Mouse (Mus musculus): ENCODE data around the gene Ebf3. TPM values are rescaled to one million over a fixed set of nuclear protein-coding genes. Genes with fewer than 3 reads are reported as not detected.

Gene Ebf3
- 0.72 and 0.73 TPM in 2 replicates for polyA plus RNA-seq (2015; fragmentation: Nextera tagmentation; extraction: Ambion mirVana)

DNA sequence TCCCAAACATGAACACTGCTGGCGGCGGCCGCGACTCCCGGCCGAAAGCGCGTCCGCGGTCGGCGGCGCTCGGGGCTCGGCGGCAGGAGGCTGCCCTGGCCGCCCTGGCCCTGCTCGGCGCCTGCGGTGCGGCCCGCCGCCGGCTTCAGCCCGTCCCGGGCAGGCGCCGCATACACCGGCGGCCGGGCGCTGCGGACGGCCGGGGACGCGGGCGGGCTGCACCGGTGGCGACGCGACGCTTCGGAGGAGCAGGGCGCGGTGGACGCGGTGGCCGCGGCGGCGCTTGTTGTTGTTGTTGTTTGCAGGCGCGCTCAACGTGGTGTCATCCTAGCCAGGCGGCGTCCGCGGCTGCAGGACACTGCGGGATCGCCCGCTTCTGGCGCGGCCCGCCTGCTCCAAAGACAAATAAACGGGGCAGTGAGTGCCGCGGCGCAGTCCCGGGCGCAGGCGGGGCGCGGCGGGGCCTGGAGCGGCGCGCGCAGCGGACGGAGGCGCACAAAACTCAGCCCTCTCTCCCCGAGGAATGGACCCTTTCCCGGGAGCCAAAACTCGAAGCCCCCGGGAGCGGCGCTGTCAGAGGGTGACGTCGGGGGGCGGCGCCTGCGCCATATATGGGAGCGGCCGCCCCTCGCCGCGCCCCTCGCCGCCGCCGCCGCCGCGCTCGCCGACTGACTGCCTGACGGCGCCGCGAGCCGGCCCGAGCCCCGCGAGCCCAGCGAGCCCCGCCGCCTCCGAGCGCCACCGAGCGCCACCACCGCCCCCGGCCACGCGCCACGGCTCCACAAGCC is at the start of gene Ebf3:
Ebf3 (minus strand) TSS at position 542 of the 788 bp plus-strand sequence.
- H3K4me1 ChIP-seq (replicated peaks; ENCODE audit: control insufficient read depth, insufficient read depth, low read length), result peaks cover 57% of the 10 kb centered on the region
- ATAC-seq, result peak; percentile 85
- peak within 1 kb of the TSS; percentile 79 for H3K4me2 ChIP-seq (ENCODE audit: low read length)
- peak within 1 kb of the TSS; percentile 50 for H3K4me3 ChIP-seq (replicated peaks; ENCODE audit: low read length)
- peaks cover 68% of the 10 kb centered on the region for H3K27me3 ChIP-seq (replicated peaks; ENCODE audit: control insufficient read depth, insufficient read depth, low read length)
- no peaks in the 10 kb centered on the region for H3K36me3 ChIP-seq (ENCODE audit: control insufficient read depth, insufficient read depth)
- no peak within 1 kb of the TSS for H3K27ac ChIP-seq (ENCODE audit: low read length)
- H3K9ac ChIP-seq (replicated peaks; ENCODE audit: low read depth, low read length), result peak within 1 kb of the TSS; percentile 50
- under 1% methylated on average over 107 of the region's 127 CpGs for WGBS
- H3K9me3 ChIP-seq (ENCODE audit: control insufficient read depth, low read length), result no peaks in the 10 kb centered on the region; the same call in 1 of the 2 replicates

DNA sequence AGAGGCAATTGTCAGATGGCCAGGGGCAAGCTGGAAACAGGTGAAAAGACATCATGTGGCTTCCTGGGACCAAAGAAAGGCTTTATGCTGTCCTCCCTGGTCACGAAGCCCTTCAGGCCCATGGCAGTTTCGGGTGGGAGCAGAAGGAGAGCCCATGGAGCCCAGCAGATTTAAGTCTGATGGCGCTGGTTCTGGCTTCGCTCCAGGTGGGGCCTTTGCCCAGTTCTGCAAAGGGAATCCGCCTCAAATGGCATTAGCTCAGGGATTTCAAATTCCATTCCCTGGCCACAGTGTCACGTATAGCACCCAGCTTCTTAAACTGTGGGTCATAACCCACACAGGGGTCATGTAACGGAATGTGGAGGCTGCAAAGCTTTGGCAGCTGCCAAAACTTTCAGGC is 32.6 kb upstream of the Ebf3 start:
- no peaks in the 10 kb centered on the region for H3K36me3 ChIP-seq (ENCODE audit: control insufficient read depth, insufficient read depth)
- no peak overlapping the region for H3K4me3 ChIP-seq (replicated peaks; ENCODE audit: low read length)
- no peak overlapping the region for H3K27ac ChIP-seq (ENCODE audit: low read length)
- no peak overlapping the region for H3K9ac ChIP-seq (replicated peaks; ENCODE audit: low read depth, low read length)
- ATAC-seq, result no peak
- no peaks in the 10 kb centered on the region for H3K4me1 ChIP-seq (replicated peaks; ENCODE audit: control insufficient read depth, insufficient read depth, low read length)
- H3K27me3 ChIP-seq (replicated peaks; ENCODE audit: control insufficient read depth, insufficient read depth, low read length), result no peaks in the 10 kb centered on the region
- H3K4me2 ChIP-seq (ENCODE audit: low read length), result no peak overlapping the region
- H3K9me3 ChIP-seq (ENCODE audit: control insufficient read depth, low read length), result no peaks in the 10 kb centered on the region
- WGBS, result 68% methylated on average over 7 of the region's 7 CpGs

DNA sequence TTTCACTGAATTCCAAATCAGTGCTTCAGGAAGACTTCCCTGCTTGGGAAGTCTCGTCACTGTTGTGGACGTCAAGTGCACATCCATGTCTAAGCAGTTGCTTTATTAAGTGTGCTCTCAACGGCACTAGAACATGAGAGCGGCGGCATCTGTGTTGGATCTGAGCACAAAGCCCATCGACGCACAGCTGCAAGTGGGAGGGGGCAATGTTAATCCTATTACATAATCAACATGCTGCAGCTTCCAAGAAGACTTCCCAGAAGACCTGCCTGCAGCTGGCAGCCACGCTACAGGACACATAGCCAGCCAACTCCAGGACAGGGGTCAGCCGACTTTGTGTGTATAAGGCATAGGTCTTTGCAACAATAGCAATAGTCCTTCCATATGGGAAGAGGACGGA is 31.8 kb upstream of the Ebf3 start:
- no peak overlapping the region for H3K27ac ChIP-seq (ENCODE audit: low read length)
- H3K27me3 ChIP-seq (replicated peaks; ENCODE audit: control insufficient read depth, insufficient read depth, low read length), result no peaks in the 10 kb centered on the region
- no peaks in the 10 kb centered on the region for H3K9me3 ChIP-seq (ENCODE audit: control insufficient read depth, low read length)
- no peak overlapping the region for H3K4me3 ChIP-seq (replicated peaks; ENCODE audit: low read length)
- WGBS, result 50% methylated on average over 10 of the region's 10 CpGs
- no peaks in the 10 kb centered on the region for H3K4me1 ChIP-seq (replicated peaks; ENCODE audit: control insufficient read depth, insufficient read depth, low read length)
- no peak overlapping the region for H3K9ac ChIP-seq (replicated peaks; ENCODE audit: low read depth, low read length)
- H3K36me3 ChIP-seq (ENCODE audit: control insufficient read depth, insufficient read depth), result no peaks in the 10 kb centered on the region
- no peak for ATAC-seq
- H3K4me2 ChIP-seq (ENCODE audit: low read length), result no peak overlapping the region

DNA sequence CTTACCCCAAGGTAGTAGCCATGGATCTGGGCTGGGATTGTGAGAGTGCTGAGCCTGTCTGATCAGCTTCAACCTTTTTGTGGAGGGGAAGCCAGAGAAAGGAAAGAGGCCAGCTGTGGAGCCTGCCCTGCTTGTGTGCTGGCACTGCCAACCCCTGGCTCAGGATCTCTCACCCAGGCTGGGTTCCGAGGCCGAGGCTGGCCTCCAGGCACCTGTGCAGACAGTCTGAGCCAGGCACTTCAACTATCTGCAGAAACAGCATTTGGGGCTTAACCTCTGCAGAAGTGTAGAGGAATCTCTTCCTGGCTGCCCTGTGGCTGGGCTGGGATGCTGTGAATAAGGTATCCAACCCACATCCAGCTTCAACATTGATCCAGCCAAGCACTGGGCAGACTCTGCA is 19.7 kb upstream of the Ebf3 start:
- Histone ChIP-seq H3K4me2 (ENCODE audit: low read length) (no peak overlapping the region), H3K27me3 (replicated peaks; ENCODE audit: control insufficient read depth, insufficient read depth, low read length) (peaks cover 11% of the 10 kb centered on the region; the same call in 1 of the 2 replicates), H3K36me3 (ENCODE audit: control insufficient read depth, insufficient read depth) (no peaks in the 10 kb centered on the region), H3K9ac (replicated peaks; ENCODE audit: low read depth, low read length) (no peak overlapping the region), H3K4me1 (replicated peaks; ENCODE audit: control insufficient read depth, insufficient read depth, low read length) (no peaks in the 10 kb centered on the region), H3K4me3 (replicated peaks; ENCODE audit: low read length) (no peak overlapping the region), H3K27ac (ENCODE audit: low read length) (no peak overlapping the region), H3K9me3 (ENCODE audit: control insufficient read depth, low read length) (no peaks in the 10 kb centered on the region)
- ATAC-seq, result no peak
- 86% methylated on average over 2 of the region's 2 CpGs for WGBS

DNA sequence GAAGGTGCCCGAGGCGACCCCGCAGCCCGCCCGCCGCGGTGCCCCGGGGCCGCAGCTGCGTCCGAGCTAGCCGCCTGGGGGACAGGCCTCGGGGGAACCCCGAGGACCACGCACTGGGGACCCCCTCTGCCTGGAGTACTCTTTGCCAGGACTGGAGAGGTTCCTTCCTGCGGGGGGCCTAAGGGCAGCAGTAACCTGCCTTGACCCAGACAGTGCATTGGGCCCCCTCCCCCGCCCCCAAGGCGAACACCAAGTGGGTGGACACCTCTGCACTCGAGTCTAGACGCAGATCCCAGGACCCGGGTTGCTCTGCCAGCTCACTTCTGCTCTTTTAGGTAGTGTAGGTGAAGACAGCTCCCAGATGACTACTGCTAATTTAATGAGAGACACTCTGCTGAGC is 8.7 kb upstream of the Ebf3 start:
- peak overlapping the region; percentile 50 for H3K4me2 ChIP-seq (ENCODE audit: low read length)
- no peak overlapping the region for H3K27ac ChIP-seq (ENCODE audit: low read length)
- no peak for ATAC-seq
- WGBS, result 0% methylated on average over 12 of the region's 21 CpGs
- H3K36me3 ChIP-seq (ENCODE audit: control insufficient read depth, insufficient read depth), result no peaks in the 10 kb centered on the region
- H3K9me3 ChIP-seq (ENCODE audit: control insufficient read depth, low read length), result peaks cover 2% of the 10 kb centered on the region; the same call in 1 of the 2 replicates
- H3K27me3 ChIP-seq (replicated peaks; ENCODE audit: control insufficient read depth, insufficient read depth, low read length), result peaks cover 76% of the 10 kb centered on the region
- peak overlapping the region; percentile 34 for H3K4me3 ChIP-seq (replicated peaks; ENCODE audit: low read length)
- H3K4me1 ChIP-seq (replicated peaks; ENCODE audit: control insufficient read depth, insufficient read depth, low read length), result peaks cover 23% of the 10 kb centered on the region
- H3K9ac ChIP-seq (replicated peaks; ENCODE audit: low read depth, low read length), result no peak overlapping the region

DNA sequence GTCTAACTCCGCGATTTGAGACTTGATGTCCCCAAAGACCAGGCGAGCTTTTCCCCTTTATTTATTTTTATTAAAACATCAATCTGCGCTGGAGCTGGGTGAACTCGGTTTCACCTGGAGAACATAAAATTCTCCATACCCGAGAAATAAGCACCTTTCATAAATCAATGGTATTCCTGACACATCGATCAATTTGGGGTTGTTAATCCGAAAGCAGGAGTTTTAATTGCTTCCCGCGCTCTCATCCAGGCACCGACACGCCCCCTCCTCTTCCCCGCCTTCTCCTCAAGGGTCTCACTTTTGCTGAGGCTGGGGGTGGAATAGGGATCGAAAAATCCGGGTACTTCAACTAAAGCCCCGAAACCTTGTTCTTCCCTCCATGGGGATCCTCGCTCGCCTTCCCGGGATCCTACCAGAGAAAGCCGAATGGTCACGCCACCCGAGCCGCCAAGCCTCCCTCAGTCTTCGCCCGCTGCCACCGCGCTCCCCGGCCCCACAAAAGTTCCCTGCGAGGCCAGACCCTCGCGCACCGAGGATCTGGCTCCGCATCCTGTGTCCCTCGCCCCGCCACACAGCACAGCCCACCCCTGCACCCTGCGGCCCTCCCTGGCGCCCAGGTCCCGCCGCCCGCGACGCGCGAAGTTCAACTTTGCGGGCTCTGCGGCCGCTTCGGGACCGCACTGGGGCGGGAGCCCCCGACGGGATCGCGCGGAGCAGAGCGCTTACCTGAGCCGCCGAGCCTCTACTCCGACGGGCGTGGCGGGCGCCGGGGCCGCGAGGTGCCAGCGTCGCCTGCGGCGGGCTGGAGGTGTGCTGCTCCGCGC is 7.9 kb upstream of the Ebf3 start:
- Histone ChIP-seq H3K4me1 (replicated peaks; ENCODE audit: control insufficient read depth, insufficient read depth, low read length) (peaks cover 29% of the 10 kb centered on the region), H3K27me3 (replicated peaks; ENCODE audit: control insufficient read depth, insufficient read depth, low read length) (peaks cover 83% of the 10 kb centered on the region)

DNA sequence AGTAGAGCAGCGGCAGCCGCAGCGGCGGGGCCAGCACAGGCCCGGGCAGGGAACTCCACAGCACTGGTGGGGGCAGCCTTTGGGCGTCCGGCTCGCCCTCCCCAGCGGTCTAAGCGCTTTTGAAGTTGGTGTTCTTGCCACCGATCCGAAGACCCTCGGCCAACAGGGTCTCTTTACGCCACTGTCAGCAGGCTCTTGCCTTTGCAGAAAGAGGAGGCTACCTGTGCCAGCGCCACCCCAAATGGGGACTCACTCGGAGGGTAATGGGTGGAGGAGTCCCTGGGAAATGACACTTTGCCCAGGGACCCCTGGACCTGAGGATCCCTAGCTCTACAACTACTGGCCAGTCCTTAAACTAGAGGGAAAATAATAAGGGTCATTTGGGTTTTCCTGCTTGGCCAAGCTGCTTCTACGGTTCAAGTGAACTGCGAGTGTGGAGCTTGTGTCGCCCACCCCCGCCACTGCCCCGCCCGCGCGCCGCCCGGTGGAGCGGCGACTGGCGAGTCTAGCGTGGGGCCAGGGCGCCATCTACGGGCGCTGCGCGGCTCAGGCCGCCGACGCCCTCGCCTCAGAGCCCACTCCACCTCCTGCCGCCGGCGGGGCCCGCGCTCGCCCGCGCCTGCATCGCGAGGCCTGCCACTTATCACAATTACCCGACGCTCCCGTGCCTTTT is 7.0 kb upstream of the Ebf3 start:
- Histone ChIP-seq H3K27ac (ENCODE audit: low read length) (no peak overlapping the region), H3K27me3 (replicated peaks; ENCODE audit: control insufficient read depth, insufficient read depth, low read length) (peaks cover 83% of the 10 kb centered on the region), H3K4me2 (ENCODE audit: low read length) (peak overlapping the region; percentile 32), H3K36me3 (ENCODE audit: control insufficient read depth, insufficient read depth) (no peaks in the 10 kb centered on the region), H3K4me3 (replicated peaks; ENCODE audit: low read length) (peak overlapping the region; percentile 18), H3K4me1 (replicated peaks; ENCODE audit: control insufficient read depth, insufficient read depth, low read length) (peaks cover 37% of the 10 kb centered on the region), H3K9me3 (ENCODE audit: control insufficient read depth, low read length) (peaks cover 2% of the 10 kb centered on the region; the same call in 1 of the 2 replicates), H3K9ac (replicated peaks; ENCODE audit: low read depth, low read length) (no peak overlapping the region)
- under 1% methylated on average over 52 of the region's 52 CpGs for WGBS
- peak; percentile 67 for ATAC-seq

More for the DNA sequence above, 7.9 kb upstream of the Ebf3 start:
- ATAC-seq, result no peak
- no peak overlapping the region for H3K27ac ChIP-seq (ENCODE audit: low read length)
- peak overlapping the region; percentile 50 for H3K4me2 ChIP-seq (ENCODE audit: low read length)
- peaks cover 2% of the 10 kb centered on the region; the same call in 1 of the 2 replicates for H3K9me3 ChIP-seq (ENCODE audit: control insufficient read depth, low read length)
- H3K4me3 ChIP-seq (replicated peaks; ENCODE audit: low read length), result peak overlapping the region; percentile 34
- H3K9ac ChIP-seq (replicated peaks; ENCODE audit: low read depth, low read length), result no peak overlapping the region
- H3K36me3 ChIP-seq (ENCODE audit: control insufficient read depth, insufficient read depth), result no peaks in the 10 kb centered on the region
- WGBS, result under 1% methylated on average over 57 of the region's 72 CpGs

DNA sequence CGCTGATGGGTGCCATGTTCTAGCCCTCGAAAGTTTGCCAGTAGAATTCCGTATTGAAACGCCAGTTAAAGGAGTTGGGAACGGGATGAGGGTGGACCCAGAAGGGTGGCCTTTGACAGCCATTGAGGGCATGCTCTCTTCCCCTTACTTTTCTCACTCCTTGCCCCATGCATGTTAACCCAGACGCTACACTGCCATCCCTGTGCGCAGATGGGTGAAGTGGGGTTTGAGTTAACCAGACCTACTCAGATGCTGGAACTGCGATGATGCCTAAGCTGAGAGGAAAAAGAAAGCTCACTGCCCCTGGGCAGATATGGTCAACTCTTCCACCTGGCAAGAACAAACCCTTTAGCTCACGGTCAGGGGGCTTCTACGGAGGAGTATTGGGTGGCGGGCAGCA is 6.1 kb upstream of the Ebf3 start:
- Histone ChIP-seq H3K27me3 (replicated peaks; ENCODE audit: control insufficient read depth, insufficient read depth, low read length) (peaks cover 88% of the 10 kb centered on the region), H3K9me3 (ENCODE audit: control insufficient read depth, low read length) (no peaks in the 10 kb centered on the region), H3K9ac (replicated peaks; ENCODE audit: low read depth, low read length) (no peak overlapping the region), H3K36me3 (ENCODE audit: control insufficient read depth, insufficient read depth) (no peaks in the 10 kb centered on the region), H3K4me1 (replicated peaks; ENCODE audit: control insufficient read depth, insufficient read depth, low read length) (peaks cover 40% of the 10 kb centered on the region), H3K4me2 (ENCODE audit: low read length) (no peak overlapping the region), H3K27ac (ENCODE audit: low read length) (no peak overlapping the region), H3K4me3 (replicated peaks; ENCODE audit: low read length) (no peak overlapping the region)
- WGBS, result 2% methylated on average over 11 of the region's 11 CpGs
- no peak for ATAC-seq
